Mouse (Mus musculus) bone marrow, adult 2 months (tissue): ENCODE measurements around the gene Rmnd5b.

Experiments used
- CTCF ChIP-seq: fragments of 200-500 bp; IDR thresholded peaks from 2 replicates; pipeline ENCODE4 v1.5.1; 2011; ENCODE audit warnings: low read length, control low read depth; ENCODE audit not compliant: control insufficient read depth, insufficient read depth
- POLR2A ChIP-seq: fragments of 200-500 bp; IDR thresholded peaks from 2 replicates; pipeline ENCODE4 v1.6.1; 2011; ENCODE audit warnings: low read depth, mild to moderate bottlenecking, control low read depth, low read length, borderline replicate concordance; ENCODE audit not compliant: control insufficient read depth

- TF ChIP-seq CTCF (no peak), POLR2A (no peak)
Measured at GRCm38 (mm10) chr11:51590002-51590401, 45.7 kb downstream of the Rmnd5b start.
